Mouse (Mus musculus) limb, embryonic 10.5 days (tissue): ENCODE measurements around the gene Slc22a23. TPM values are rescaled to one million over a fixed set of nuclear protein-coding genes. Genes with fewer than 3 reads are reported as not detected.

Source experiments
- DNase-seq: peaks from one replicate; pipeline ENCODE4 v3.0.0-alpha.2; 2017; ENCODE audit warnings: low spot score
- H3K27ac ChIP-seq: fragments of 300-500 bp; sonication (generic); 2 replicates; pipeline ENCODE4 v1.5.1; 2016; ENCODE audit warnings: mild to moderate bottlenecking
- H3K27me3 ChIP-seq: fragments of 300-500 bp; sonication (generic); 2 replicates; pipeline ENCODE4 v1.6.1; 2016; ENCODE audit warnings: low read depth, mild to moderate bottlenecking; ENCODE audit not compliant: poor library complexity, severe bottlenecking
- H3K36me3 ChIP-seq: fragments of 300-500 bp; sonication (generic); 2 replicates; pipeline ENCODE4 v1.6.1; 2016; ENCODE audit warnings: mild to moderate bottlenecking, moderate library complexity
- H3K4me1 ChIP-seq: fragments of 300-500 bp; sonication (generic); 2 replicates; pipeline ENCODE4 v1.6.1; 2016
- H3K4me3 ChIP-seq: fragments of 300-500 bp; sonication (generic); 2 replicates; pipeline ENCODE4 v1.5.1; 2016; ENCODE audit warnings: mild to moderate bottlenecking, moderate library complexity
- H3K9me3 ChIP-seq: fragments of 300-500 bp; sonication (generic); replicated peaks from 2 replicates; pipeline ENCODE4 v1.6.1; 2016; ENCODE audit warnings: mild to moderate bottlenecking
- WGBS: fragments of 180-500 bp; shearing (Covaris S2); methylation state at CpG from one replicate; pipeline ENCODE4 v1.1.7; 2016; 5-methylcytosine and 5-hydroxymethylcytosine counted together
- polyA plus RNA-seq: library from polyadenylated mRNA; unstranded; fragments of >200 nt; fragmentation: Nextera tagmentation; extraction: Ambion mirVana; gene quantifications from 2 replicates; pipeline ENCODE4 v1.2.1, GENCODE M21; 2016

Slc22a23 gene
- polyA plus RNA-seq, 1 experiment from 2014 or later = 1.8 TPM

DNA sequence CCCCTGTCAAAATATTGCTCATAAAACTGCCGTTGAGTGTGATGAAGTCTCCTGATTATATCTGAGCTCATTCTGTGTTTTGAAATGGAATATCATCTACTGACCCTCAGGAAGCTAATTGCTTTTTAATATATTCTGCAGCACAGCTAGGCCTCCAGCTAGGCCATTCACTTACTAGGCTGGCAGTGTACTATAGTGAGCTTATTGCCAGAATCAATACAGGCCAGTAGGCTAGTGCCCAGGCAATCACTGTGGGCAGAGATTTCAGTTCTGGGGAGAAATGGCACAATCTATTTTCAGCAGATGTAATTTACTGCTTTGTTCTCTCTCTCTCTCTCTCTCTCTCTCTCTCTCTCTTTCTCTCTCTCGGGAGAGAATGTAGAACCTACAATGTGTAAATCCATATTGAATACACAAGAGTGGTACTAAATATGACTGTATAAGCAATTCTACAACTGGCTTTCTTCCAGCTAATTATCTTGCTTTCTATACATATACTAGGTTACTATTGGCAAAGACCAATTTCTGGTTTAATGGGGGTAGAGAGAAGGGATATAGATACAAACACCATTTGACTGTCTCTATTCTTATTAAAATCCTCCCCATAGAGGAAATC, 75.5 kb downstream of the Slc22a23 start:
- Histone ChIP-seq H3K27ac (no peak overlapping the region), H3K9me3 (no peaks in the 10 kb centered on the region), H3K27me3 (no peaks in the 10 kb centered on the region), H3K4me3 (no peak overlapping the region), H3K36me3 (no peaks in the 10 kb centered on the region), H3K4me1 (peaks cover 19% of the 10 kb centered on the region)
- no peak for DNase-seq
- 89% methylated on average over 2 of the region's 2 CpGs for WGBS

- Histone ChIP-seq H3K27ac (no peak overlapping the region), H3K36me3 (no peaks in the 10 kb centered on the region), H3K9me3 (no peaks in the 10 kb centered on the region), H3K4me1 (peaks cover 8% of the 10 kb centered on the region), H3K27me3 (no peaks in the 10 kb centered on the region), H3K4me3 (no peak overlapping the region)
- no peak for DNase-seq
- WGBS = 78% methylated on average over 8 of the region's 8 CpGs
These were observed 77.9 kb downstream of the Slc22a23 start for GRCm38 (mm10) chr13:34266942-34267660.

DNA sequence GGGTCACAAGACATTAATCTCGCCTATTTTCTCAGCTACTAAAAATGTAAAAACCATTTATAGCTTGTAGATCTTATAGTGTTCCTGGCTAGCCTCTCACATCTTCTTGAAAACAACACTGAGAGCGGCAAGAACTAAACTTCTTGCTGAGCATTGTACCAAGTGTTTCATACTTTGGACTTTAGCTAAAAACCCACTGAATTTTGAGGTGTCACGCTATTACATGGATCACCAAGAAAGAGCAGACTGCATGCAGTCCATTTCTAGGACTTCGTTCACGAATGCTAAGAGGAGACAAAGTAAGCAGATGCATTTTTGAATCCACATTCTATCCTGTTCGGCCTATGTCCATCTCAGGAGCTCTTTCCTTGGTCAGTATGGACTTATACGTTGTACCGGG, 78.9 kb downstream of the Slc22a23 start:
- no peak for DNase-seq
- no peak overlapping the region for H3K4me3 ChIP-seq
- H3K27me3 ChIP-seq = no peaks in the 10 kb centered on the region
- H3K27ac ChIP-seq = no peak overlapping the region
- H3K4me1 ChIP-seq = no peaks in the 10 kb centered on the region
- 94% methylated on average over 8 of the region's 8 CpGs for WGBS
- H3K9me3 ChIP-seq = no peaks in the 10 kb centered on the region
- no peaks in the 10 kb centered on the region for H3K36me3 ChIP-seq

- H3K36me3 ChIP-seq = no peaks in the 10 kb centered on the region
- no peaks in the 10 kb centered on the region for H3K9me3 ChIP-seq
- no peaks in the 10 kb centered on the region for H3K27me3 ChIP-seq
- H3K4me3 ChIP-seq = no peak overlapping the region
- no peak for DNase-seq
- WGBS = 86% methylated on average over 5 of the region's 5 CpGs
- H3K27ac ChIP-seq = no peak overlapping the region
- H3K4me1 ChIP-seq = no peaks in the 10 kb centered on the region
These were observed 79.4 kb downstream of the Slc22a23 start for GRCm38 (mm10) chr13:34265576-34265975.

DNA sequence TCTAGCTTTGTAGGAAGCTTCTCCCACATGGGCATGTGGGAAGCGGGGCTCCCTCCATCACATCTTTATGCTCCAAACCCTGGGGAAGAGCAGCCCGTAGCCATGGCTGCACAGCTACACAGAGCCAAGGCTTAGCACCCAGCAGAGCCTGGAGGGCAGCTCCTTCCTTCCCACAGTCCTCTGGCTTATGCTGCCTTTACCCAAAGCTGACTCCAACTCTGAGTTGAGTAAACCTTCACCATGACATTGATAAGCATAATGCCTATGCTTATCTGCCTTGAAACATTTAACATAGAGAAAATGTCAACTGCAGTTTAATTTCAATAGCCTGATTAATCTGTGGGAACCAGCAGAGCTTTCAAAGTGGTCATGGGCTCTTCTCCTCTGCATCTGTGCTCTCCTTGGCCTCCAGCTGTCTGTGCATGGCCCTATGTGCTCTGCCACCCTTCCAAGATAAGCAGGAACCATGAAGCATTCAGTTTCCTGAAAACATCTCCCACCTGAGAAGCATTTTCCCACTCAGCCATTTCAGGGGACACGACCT, 79.9 kb downstream of the Slc22a23 start:
- no peak overlapping the region for H3K4me3 ChIP-seq
- no peaks in the 10 kb centered on the region for H3K36me3 ChIP-seq
- no peak for DNase-seq
- no peaks in the 10 kb centered on the region for H3K27me3 ChIP-seq
- H3K4me1 ChIP-seq = no peaks in the 10 kb centered on the region
- WGBS = 90% methylated on average over 3 of the region's 3 CpGs
- H3K9me3 ChIP-seq = no peaks in the 10 kb centered on the region
- no peak overlapping the region for H3K27ac ChIP-seq

- H3K4me1 ChIP-seq = no peaks in the 10 kb centered on the region
- H3K27ac ChIP-seq = no peak overlapping the region
- WGBS = 92% methylated on average over 2 of the region's 2 CpGs
- no peaks in the 10 kb centered on the region for H3K36me3 ChIP-seq
- H3K27me3 ChIP-seq = no peaks in the 10 kb centered on the region
- H3K9me3 ChIP-seq = no peaks in the 10 kb centered on the region
- H3K4me3 ChIP-seq = no peak overlapping the region
- no peak for DNase-seq
These were observed 80.5 kb downstream of the Slc22a23 start for GRCm38 (mm10) chr13:34264508-34264907.

GRCm38 (mm10) chr13:34258765-34259164, 86.2 kb downstream of the Slc22a23 start:
- Histone ChIP-seq H3K9me3 (no peaks in the 10 kb centered on the region), H3K4me1 (peaks cover 8% of the 10 kb centered on the region), H3K36me3 (no peaks in the 10 kb centered on the region), H3K4me3 (no peak overlapping the region), H3K27me3 (no peaks in the 10 kb centered on the region), H3K27ac (no peak overlapping the region)
- no peak for DNase-seq
- WGBS = 85% methylated on average over 3 of the region's 3 CpGs

GRCm38 (mm10) chr13:34257177-34257576, 87.8 kb downstream of the Slc22a23 start:
- DNase-seq = no peak
- H3K27me3 ChIP-seq = no peaks in the 10 kb centered on the region
- H3K4me3 ChIP-seq = no peak overlapping the region
- no peaks in the 10 kb centered on the region for H3K9me3 ChIP-seq
- H3K27ac ChIP-seq = no peak overlapping the region
- 92% methylated on average over 7 of the region's 7 CpGs for WGBS
- no peaks in the 10 kb centered on the region for H3K36me3 ChIP-seq
- H3K4me1 ChIP-seq = peaks cover 8% of the 10 kb centered on the region

DNA sequence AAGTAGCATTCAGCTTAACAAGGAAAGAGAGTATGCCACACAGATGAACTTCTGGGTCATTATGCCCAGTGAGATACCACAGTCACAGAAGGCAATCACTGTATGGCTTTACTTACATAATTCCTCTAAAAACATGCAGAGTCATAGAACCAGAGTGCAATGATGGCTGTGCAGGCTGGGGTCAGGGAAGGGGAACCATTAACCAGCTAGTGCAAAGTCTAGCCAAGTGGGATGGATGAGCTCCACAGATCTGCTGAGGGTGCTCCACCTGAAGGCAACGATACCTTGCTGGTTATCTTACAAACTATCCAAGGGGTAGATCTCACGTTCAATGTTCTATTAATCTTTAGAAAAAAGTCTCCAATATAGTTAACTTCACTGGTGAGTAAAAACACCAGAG, 88.3 kb downstream of the Slc22a23 start:
- 93% methylated on average over 2 of the region's 2 CpGs for WGBS
- DNase-seq = no peak
- no peaks in the 10 kb centered on the region for H3K9me3 ChIP-seq
- H3K27ac ChIP-seq = no peak overlapping the region
- H3K27me3 ChIP-seq = no peaks in the 10 kb centered on the region
- H3K36me3 ChIP-seq = no peaks in the 10 kb centered on the region
- no peak overlapping the region for H3K4me3 ChIP-seq
- peaks cover 8% of the 10 kb centered on the region for H3K4me1 ChIP-seq

DNA sequence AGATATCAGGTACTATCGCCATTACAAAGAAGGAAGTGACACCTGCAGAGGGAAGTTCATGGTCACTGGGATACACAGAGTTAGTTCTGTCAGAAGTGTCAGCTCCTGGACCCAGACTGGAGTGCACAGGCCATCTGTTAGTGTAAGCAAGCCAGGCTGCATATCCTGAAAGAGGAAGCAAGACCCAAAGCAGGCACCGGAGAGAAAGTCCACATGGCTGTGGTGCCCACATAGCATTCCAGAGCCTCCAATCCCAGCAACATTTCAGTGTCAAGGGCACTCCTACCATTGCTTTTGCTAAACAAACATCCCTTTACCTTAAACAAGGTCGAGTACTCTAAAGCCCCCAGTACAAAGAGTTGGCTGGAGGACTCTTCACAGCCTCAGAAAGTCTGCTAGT, 89.7 kb downstream of the Slc22a23 start:
- no peak for DNase-seq
- H3K9me3 ChIP-seq = no peaks in the 10 kb centered on the region
- H3K4me3 ChIP-seq = no peak overlapping the region
- H3K27me3 ChIP-seq = no peaks in the 10 kb centered on the region
- 83% methylated on average over 3 of the region's 3 CpGs for WGBS
- no peaks in the 10 kb centered on the region for H3K36me3 ChIP-seq
- H3K4me1 ChIP-seq = peaks cover 8% of the 10 kb centered on the region
- H3K27ac ChIP-seq = no peak overlapping the region

GRCm38 (mm10) chr13:34254691-34255090, 90.3 kb downstream of the Slc22a23 start:
- WGBS = 77% methylated on average over 5 of the region's 5 CpGs
- Histone ChIP-seq H3K36me3 (no peaks in the 10 kb centered on the region), H3K9me3 (no peaks in the 10 kb centered on the region), H3K4me1 (peaks cover 9% of the 10 kb centered on the region), H3K27ac (no peak overlapping the region), H3K27me3 (no peaks in the 10 kb centered on the region), H3K4me3 (no peak overlapping the region)
- DNase-seq = no peak

- H3K27ac ChIP-seq = no peak overlapping the region
- no peak overlapping the region for H3K4me3 ChIP-seq
- no peak for DNase-seq
- H3K9me3 ChIP-seq = no peaks in the 10 kb centered on the region
- 93% methylated on average over 3 of the region's 3 CpGs for WGBS
- H3K27me3 ChIP-seq = no peaks in the 10 kb centered on the region
- H3K4me1 ChIP-seq = peaks cover 19% of the 10 kb centered on the region
- no peaks in the 10 kb centered on the region for H3K36me3 ChIP-seq
These were observed 91.2 kb downstream of the Slc22a23 start for GRCm38 (mm10) chr13:34253736-34254135.
